Mouse (Mus musculus) central nervous system, embryonic 18 days (tissue): ENCODE results near the gene Rad17. TPM values are rescaled to one million over a fixed set of nuclear protein-coding genes. Genes with fewer than 3 reads are reported as not detected.

ENCODE experiments used
- polyA plus RNA-seq: library from polyadenylated mRNA; depleted of rRNA; stranded (reverse); fragments of >200 nt; gene quantifications from 2 replicates; pipeline ENCODE4 v1.2.3, GENCODE M21; 2012; rRNA removed

The Rad17 gene
- 15.1 and 15.9 TPM in 2 replicates for polyA plus RNA-seq

GRCm38 (mm10) chr13:100650550-100651438 is at the start of gene Rad17, which contains the start of gene Ak6:
Gene Rad17, minus strand, starts transcription at chr13:100651051.
Gene Ak6, plus strand, starts transcription at chr13:100650979.

GRCm38 (mm10) chr13:100669291-100670022 is 18.6 kb upstream of the Rad17 start, which contains the start of gene Ccdc125:
Gene Ccdc125, plus strand, starts transcription at chr13:100669717.

DNA sequence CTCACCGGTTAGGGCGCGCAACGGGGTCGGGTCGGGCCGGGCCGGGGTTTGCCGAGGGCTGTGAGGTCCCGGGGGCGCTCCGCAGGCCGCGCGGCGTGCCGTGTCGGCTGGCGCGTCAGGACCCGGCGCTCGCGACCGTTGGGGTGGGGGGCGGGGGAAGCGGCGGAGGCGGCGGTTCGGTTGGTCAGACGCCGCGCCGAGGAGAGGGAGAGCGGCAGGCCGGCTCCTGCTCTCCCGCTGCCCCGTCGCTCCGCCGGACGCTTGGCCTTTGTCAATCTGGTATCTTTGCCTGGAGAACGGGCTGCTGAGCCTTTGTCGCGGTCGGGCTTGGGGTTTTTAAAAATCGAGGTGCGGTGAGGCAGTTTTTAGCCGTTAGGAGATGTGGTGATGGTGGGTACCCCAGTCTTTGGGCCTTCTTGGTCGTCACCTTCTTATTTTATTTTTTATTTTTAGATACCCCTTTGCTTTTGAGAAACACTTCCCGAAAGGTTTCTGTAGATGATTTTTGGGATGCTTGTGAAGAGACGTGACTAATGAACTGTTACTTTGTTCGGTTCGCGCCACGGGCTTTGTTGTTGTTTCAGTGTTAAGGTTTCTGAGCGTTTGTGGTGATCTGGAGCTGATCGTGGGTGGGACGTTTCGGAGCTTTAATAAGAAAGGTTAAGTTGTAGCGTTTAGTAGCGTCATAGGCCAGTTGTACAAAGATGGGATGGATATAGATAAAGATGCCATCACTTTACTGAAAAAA is 762 bp upstream of the Rad17 start, which contains the start of gene Taf9:
Gene Taf9, plus strand, starts transcription at position 141 of the 748 bp plus-strand sequence.

DNA sequence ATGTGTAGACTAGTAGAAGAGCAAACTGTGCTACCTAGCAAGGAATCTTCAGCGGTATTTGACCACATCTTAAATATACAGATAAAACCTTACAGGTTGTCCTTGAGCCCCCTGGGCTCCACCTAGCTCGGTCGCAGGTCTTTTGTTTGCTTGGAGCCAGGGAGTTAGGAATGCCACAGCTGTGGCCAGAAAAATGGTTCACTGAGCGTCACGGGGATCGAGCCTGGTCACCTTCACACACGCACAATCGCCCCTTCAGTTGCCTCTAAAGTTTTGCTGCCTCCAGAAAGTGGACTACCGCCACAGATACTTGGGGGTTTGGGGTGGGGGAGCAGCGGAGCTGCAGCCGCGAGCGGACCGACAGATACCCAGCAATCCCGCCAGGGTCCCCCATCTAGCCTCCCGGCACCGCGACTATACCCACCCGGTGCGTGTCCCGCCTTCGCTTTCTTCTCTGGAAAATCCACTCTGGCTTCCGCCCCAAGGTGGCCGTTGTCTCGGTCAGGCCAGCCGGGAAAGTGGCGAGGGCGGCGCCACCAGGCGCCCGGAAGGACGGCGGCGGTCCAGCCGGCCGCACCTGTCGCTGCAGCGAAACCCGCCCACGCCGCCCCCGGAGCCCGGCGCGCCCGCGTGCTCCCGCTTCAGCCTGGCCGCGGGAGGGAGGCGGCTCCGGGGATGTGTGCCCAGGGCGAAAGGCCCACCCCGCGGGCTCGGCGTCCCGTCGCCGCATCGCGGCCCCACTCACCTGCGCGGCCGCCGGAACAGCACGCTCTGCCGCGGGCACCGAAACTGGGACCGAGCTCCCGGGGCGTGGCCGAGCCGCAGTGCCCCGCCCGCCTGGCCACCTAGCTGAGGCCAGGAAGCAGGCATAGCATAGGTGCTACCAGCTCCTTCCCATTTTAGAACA is 34.4 kb downstream of the Rad17 start, which contains the start of gene Marveld2:
Gene Marveld2, minus strand, starts transcription at position 791 of the 907 bp plus-strand sequence.

Other genes with a start within 250 kb of the Rad17 start
- gene Naip1, start 198.2 kb downstream of the Rad17 start, polyA plus RNA-seq = 0.09 and 0.11 TPM in 2 replicates
- gene Gtf2h2, start 158.5 kb downstream of the Rad17 start, polyA plus RNA-seq = 75.2 and 75.9 TPM in 2 replicates
- 5.2 and 6.2 TPM in 2 replicates for gene Ocln, start 98.3 kb downstream of the Rad17 start, polyA plus RNA-seq
- gene Marveld2, start 34.1 kb downstream of the Rad17 start, polyA plus RNA-seq = 1.7 and 2.6 TPM in 2 replicates
- gene Ak6, start 72 bp downstream of the Rad17 start, polyA plus RNA-seq = 260 and 268 TPM in 2 replicates
- gene Taf9, start 528 bp upstream of the Rad17 start, polyA plus RNA-seq = 26.5 and 27.3 TPM in 2 replicates
- 0.75 and 0.84 TPM in 2 replicates for gene Ccdc125, start 18.7 kb upstream of the Rad17 start, polyA plus RNA-seq
- 24.3 and 27.6 TPM in 2 replicates for gene Cdk7, start 79.9 kb upstream of the Rad17 start, polyA plus RNA-seq
- 77.6 and 80.6 TPM in 2 replicates for gene Mrps36, start 93.6 kb upstream of the Rad17 start, polyA plus RNA-seq
- gene Cenph, start 124.8 kb upstream of the Rad17 start, polyA plus RNA-seq = 5.6 and 6.2 TPM in 2 replicates
- 25.8 and 28.5 TPM in 2 replicates for gene Ccnb1, start 135.5 kb upstream of the Rad17 start, polyA plus RNA-seq
- gene Slc30a5, start 182.4 kb upstream of the Rad17 start, polyA plus RNA-seq = 38.6 and 40.0 TPM in 2 replicates